Mouse (Mus musculus): Measurements from ENCODE around the gene Frmd4b. TPM values are rescaled to one million over a fixed set of nuclear protein-coding genes. Genes with fewer than 3 reads are reported as not detected.

Frmd4b gene
- total and polyA plus RNA-seq, 3 experiments = 0.13 to 0.70 (median 0.13) TPM

DNA sequence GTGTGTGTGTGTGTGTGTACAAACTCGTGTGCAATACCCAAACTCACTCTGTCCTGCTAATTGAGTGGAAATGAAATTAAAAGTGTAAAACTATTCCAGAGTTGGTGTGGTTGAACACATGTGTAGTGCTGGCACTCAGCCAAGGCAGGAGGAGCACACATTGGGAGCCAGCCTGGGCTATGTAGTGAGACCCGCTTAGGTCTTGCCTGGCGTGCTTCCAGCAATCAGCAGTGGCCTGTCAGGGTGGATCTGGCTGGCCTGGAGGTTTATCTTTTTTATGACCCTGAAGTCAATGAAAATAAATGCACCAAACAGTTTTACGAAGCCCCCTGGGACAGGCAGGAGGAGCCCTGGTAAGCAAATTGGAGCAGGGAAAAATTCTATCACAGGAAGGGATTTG, 173.8 kb downstream of the Frmd4b start:
- dilution Hi-C loops (cut with MboI; ENCODE audit: extremely low pct_ligation_motif_present, extremely low pct_unique_long_range_greater_than_20kb, low sequenced_read_pairs) (no loop called here), in situ Hi-C loops (cut with MboI; ENCODE audit: low pct_ligation_motif_present, low pct_unique_long_range_greater_than_20kb, low sequenced_read_pairs) (loop anchor here (25.0 kb wide), 1 partner anchor 294 kb away; no protein-coding TSS in a partner anchor)
- H3K9ac ChIP-seq (ENCODE audit: insufficient read depth, low read depth) = no peak overlapping the region
- no peaks in the 10 kb centered on the region for H3K9me3 ChIP-seq (replicated peaks; ENCODE audit: low read length)
- H3K27me3 ChIP-seq (replicated peaks) = no peaks in the 10 kb centered on the region
- no peaks in the 10 kb centered on the region for H3K36me3 ChIP-seq (replicated peaks in 1 of 2; ENCODE audit: control insufficient read depth in 1 of 2, insufficient read depth in 1 of 2, low read length in 1 of 2)
- TF ChIP-seq JUN (IDR thresholded peaks at IDR 0.05; ENCODE audit: insufficient read depth, low read depth, low read length) = no peak
- no peak for TF ChIP-seq PAX5 (IDR thresholded peaks at IDR 0.05; ENCODE audit: low read length)
- TF ChIP-seq ZC3H11A (IDR thresholded peaks at IDR 0.05; ENCODE audit: low read depth, low read length) = no peak
- no peak for TF ChIP-seq RCOR1 (conservative IDR thresholded peaks at IDR 0.05; ENCODE audit: low read depth, low read length)
- TF ChIP-seq ZKSCAN1 (IDR thresholded peaks at IDR 0.05; ENCODE audit: borderline replicate concordance, low read depth, low read length) = no peak
- TF ChIP-seq IRF4 (IDR thresholded peaks at IDR 0.05; ENCODE audit: low read depth, low read length) = no peak
- TF ChIP-seq CHD1 (IDR thresholded peaks at IDR 0.05; ENCODE audit: low read depth, low read length) = no peak
- no peak for TF ChIP-seq TCF12 (IDR thresholded peaks at IDR 0.05; ENCODE audit: low read depth, low read length)
- TF ChIP-seq ETS1 (conservative IDR thresholded peaks at IDR 0.05; ENCODE audit: low read depth, low read length) = no peak
- no peak for TF ChIP-seq ZMIZ1 (IDR thresholded peaks at IDR 0.05; ENCODE audit: low read depth, low read length)
- H3K27ac ChIP-seq (ENCODE audit: insufficient read depth, low read depth) = no peak overlapping the region
- peaks cover 2 to 29% of the 10 kb centered on the region in 2 experiments; a peak in 2 of 4 replicates for H3K4me1 ChIP-seq (ENCODE audit: control insufficient read depth in 1 of 2, insufficient read depth in 2 of 2)
- H3K4me2 ChIP-seq (ENCODE audit: insufficient read depth, low read depth, poor library complexity, severe bottlenecking) = no peak overlapping the region
- DNase-seq (ENCODE audit: extremely low read depth) = no peak
- no peak overlapping the region for H3K4me3 ChIP-seq (replicated peaks in 1 of 3; ENCODE audit: low read depth in 2 of 3, low read length in 2 of 3, poor library complexity in 1 of 3)
- H3K79me2 ChIP-seq (replicated peaks; ENCODE audit: control insufficient read depth, extremely low read depth, insufficient read depth, poor library complexity, severe bottlenecking) = no peaks in the 10 kb centered on the region

DNA sequence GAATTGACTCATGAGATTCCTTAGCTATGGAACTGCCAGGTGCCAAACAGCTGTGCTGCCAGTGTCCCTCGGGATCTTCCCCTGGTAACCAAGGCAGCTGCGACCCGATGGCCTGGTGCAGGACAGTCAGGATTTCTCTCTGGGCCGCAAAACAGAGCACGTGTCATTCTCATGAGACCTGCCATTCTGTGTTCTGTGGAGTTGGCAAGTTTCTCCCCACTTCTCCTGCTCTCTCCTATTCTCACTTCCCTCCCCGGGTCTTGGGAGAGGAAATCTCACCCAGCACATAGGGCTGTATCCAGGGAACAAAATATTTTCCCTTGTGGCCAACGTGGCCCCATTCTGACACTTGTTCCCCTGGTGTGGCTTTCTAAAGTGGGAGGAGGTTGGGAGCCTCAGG, 176.0 kb downstream of the Frmd4b start:
- no peaks in the 10 kb centered on the region for H3K36me3 ChIP-seq (replicated peaks in 1 of 2; ENCODE audit: control insufficient read depth in 1 of 2, insufficient read depth in 1 of 2, low read length in 1 of 2)
- no peak overlapping the region for H3K4me3 ChIP-seq (replicated peaks in 1 of 3; ENCODE audit: low read depth in 2 of 3, low read length in 2 of 3, poor library complexity in 1 of 3)
- H3K27me3 ChIP-seq (replicated peaks) = no peaks in the 10 kb centered on the region
- DNase-seq (ENCODE audit: extremely low read depth) = no peak
- no peaks in the 10 kb centered on the region for H3K79me2 ChIP-seq (replicated peaks; ENCODE audit: control insufficient read depth, extremely low read depth, insufficient read depth, poor library complexity, severe bottlenecking)
- TF ChIP-seq UBTF (IDR thresholded peaks at IDR 0.05; ENCODE audit: low read depth, low read length) = no peak
- TF ChIP-seq ETS1 (conservative IDR thresholded peaks at IDR 0.05; ENCODE audit: low read depth, low read length) = no peak
- TF ChIP-seq TBP (conservative IDR thresholded peaks at IDR 0.05; ENCODE audit: low read depth, low read length) = no peak
- TF ChIP-seq CHD2 (IDR thresholded peaks at IDR 0.05; ENCODE audit: low read length) = no peak
- no peak for TF ChIP-seq MEF2A (IDR thresholded peaks at IDR 0.05; ENCODE audit: borderline replicate concordance, low read depth, low read length)
- TF ChIP-seq GABPA (IDR thresholded peaks at IDR 0.05; ENCODE audit: insufficient replicate concordance, low read depth, low read length) = no peak
- TF ChIP-seq BHLHE40 (IDR thresholded peaks at IDR 0.05; ENCODE audit: low read depth, low read length) = no peak
- no peak for TF ChIP-seq NRF1 (IDR thresholded peaks at IDR 0.05; ENCODE audit: low read depth, low read length)
- TF ChIP-seq USF1 (IDR thresholded peaks at IDR 0.05; ENCODE audit: low read depth, low read length) = no peak
- no peak for TF ChIP-seq MAZ (IDR thresholded peaks at IDR 0.05; ENCODE audit: low read depth, low read length)
- peaks cover 2 to 27% of the 10 kb centered on the region in 2 experiments; a peak in 3 of 4 replicates for H3K4me1 ChIP-seq (ENCODE audit: control insufficient read depth in 1 of 2, insufficient read depth in 2 of 2)
- in situ Hi-C loops (cut with MboI; ENCODE audit: low pct_ligation_motif_present, low pct_unique_long_range_greater_than_20kb, low sequenced_read_pairs) (loop anchor here (25.0 kb wide), 1 partner anchor 296 kb away; no protein-coding TSS in a partner anchor), dilution Hi-C loops (cut with MboI; ENCODE audit: extremely low pct_ligation_motif_present, extremely low pct_unique_long_range_greater_than_20kb, low sequenced_read_pairs) (no loop called here)
- no peak overlapping the region for H3K4me2 ChIP-seq (ENCODE audit: insufficient read depth, low read depth, poor library complexity, severe bottlenecking)
- no peak overlapping the region for H3K9ac ChIP-seq (ENCODE audit: insufficient read depth, low read depth)
- no peaks in the 10 kb centered on the region for H3K9me3 ChIP-seq (replicated peaks; ENCODE audit: low read length)
- H3K27ac ChIP-seq (ENCODE audit: insufficient read depth, low read depth) = no peak overlapping the region

Data from CH12.LX (cell line).